Mouse (Mus musculus): ENCODE results near the gene Syne3. TPM values are rescaled to one million over a fixed set of nuclear protein-coding genes. Genes with fewer than 3 reads are reported as not detected.

Syne3 gene
- polyA plus RNA-seq, 1 experiment from 2014 or later, result 0.29 TPM

- Histone ChIP-seq H3K27me3 (ENCODE audit: insufficient read depth, low read length) (peaks cover 11% of the 10 kb centered on the region), H3K4me2 (no peak overlapping the region), H3K27ac (ENCODE audit: low read depth) (no peak overlapping the region), H3K4me3 (ENCODE audit: low read depth, low read length) (no peak overlapping the region), H3K9ac (no peak overlapping the region), H3K9me3 (ENCODE audit: low read depth, low read length) (no peaks in the 10 kb centered on the region), H3K4me1 (ENCODE audit: insufficient read depth) (no peaks in the 10 kb centered on the region), H3K36me3 (ENCODE audit: insufficient read depth) (no peaks in the 10 kb centered on the region)
- no peak for TF ChIP-seq CTCF (IDR thresholded peaks at IDR 0.05; ENCODE audit: low read depth)
- ATAC-seq (ENCODE audit: insufficient read depth) (no peak), DNase-seq (no peak)
- 77% methylated on average over 12 of the region's 12 CpGs for WGBS
Observed at GRCm38 (mm10) chr12:104995259-104995876, 14.2 kb downstream of the Syne3 start.

- H3K9ac ChIP-seq, result no peak overlapping the region
- no peaks in the 10 kb centered on the region for H3K9me3 ChIP-seq (ENCODE audit: low read depth, low read length)
- no peak overlapping the region for H3K27ac ChIP-seq (ENCODE audit: low read depth)
- H3K36me3 ChIP-seq (ENCODE audit: insufficient read depth), result no peaks in the 10 kb centered on the region
- 63% methylated on average over 8 of the region's 8 CpGs for WGBS
- H3K4me3 ChIP-seq (ENCODE audit: low read depth, low read length), result no peak overlapping the region
- no peak for TF ChIP-seq CTCF (IDR thresholded peaks at IDR 0.05; ENCODE audit: low read depth)
- H3K4me1 ChIP-seq (ENCODE audit: insufficient read depth), result no peaks in the 10 kb centered on the region
- ATAC-seq (ENCODE audit: insufficient read depth) (no peak), DNase-seq (no peak)
- H3K4me2 ChIP-seq, result no peak overlapping the region
- H3K27me3 ChIP-seq (ENCODE audit: insufficient read depth, low read length), result peaks cover 11% of the 10 kb centered on the region
Observed at GRCm38 (mm10) chr12:104992838-104993237, 16.8 kb downstream of the Syne3 start.

- Histone ChIP-seq H3K9me3 (ENCODE audit: low read depth, low read length) (no peaks in the 10 kb centered on the region), H3K4me1 (ENCODE audit: insufficient read depth) (no peaks in the 10 kb centered on the region), H3K4me3 (ENCODE audit: low read depth, low read length) (no peak overlapping the region), H3K27me3 (ENCODE audit: insufficient read depth, low read length) (peaks cover 11% of the 10 kb centered on the region), H3K4me2 (no peak overlapping the region), H3K9ac (no peak overlapping the region), H3K27ac (ENCODE audit: low read depth) (no peak overlapping the region), H3K36me3 (ENCODE audit: insufficient read depth) (no peaks in the 10 kb centered on the region)
- no peak for DNase-seq
- WGBS, result 76% methylated on average over 10 of the region's 10 CpGs
- TF ChIP-seq CTCF (IDR thresholded peaks at IDR 0.05; ENCODE audit: low read depth), result no peak
- ATAC-seq (ENCODE audit: insufficient read depth), result no peak
Observed at GRCm38 (mm10) chr12:104992123-104992741, 17.4 kb downstream of the Syne3 start.

GRCm38 (mm10) chr12:104990741-104991454 is 18.7 kb downstream of the Syne3 start:
- no peak for TF ChIP-seq CTCF (IDR thresholded peaks at IDR 0.05; ENCODE audit: low read depth)
- ATAC-seq (ENCODE audit: insufficient read depth), result no peak
- no peak overlapping the region for H3K4me2 ChIP-seq
- H3K9ac ChIP-seq, result no peak overlapping the region
- DNase-seq, result no peak
- no peak overlapping the region for H3K27ac ChIP-seq (ENCODE audit: low read depth)
- no peaks in the 10 kb centered on the region for H3K9me3 ChIP-seq (ENCODE audit: low read depth, low read length)
- peaks cover 11% of the 10 kb centered on the region for H3K27me3 ChIP-seq (ENCODE audit: insufficient read depth, low read length)
- WGBS, result 80% methylated on average over 13 of the region's 13 CpGs
- no peak overlapping the region for H3K4me3 ChIP-seq (ENCODE audit: low read depth, low read length)
- H3K36me3 ChIP-seq (ENCODE audit: insufficient read depth), result no peaks in the 10 kb centered on the region
- no peaks in the 10 kb centered on the region for H3K4me1 ChIP-seq (ENCODE audit: insufficient read depth)

GRCm38 (mm10) chr12:104987936-104988335 is 21.7 kb downstream of the Syne3 start:
- WGBS, result 84% methylated on average over 7 of the region's 7 CpGs

GRCm38 (mm10) chr12:104986781-104987180 is 22.8 kb downstream of the Syne3 start:
- TF ChIP-seq CTCF (IDR thresholded peaks at IDR 0.05; ENCODE audit: low read depth), result no peak
- H3K9ac ChIP-seq, result no peak overlapping the region
- H3K9me3 ChIP-seq (ENCODE audit: low read depth, low read length), result no peaks in the 10 kb centered on the region
- H3K27me3 ChIP-seq (ENCODE audit: insufficient read depth, low read length), result no peaks in the 10 kb centered on the region
- H3K4me2 ChIP-seq, result no peak overlapping the region
- 82% methylated on average over 9 of the region's 9 CpGs for WGBS
- no peak overlapping the region for H3K27ac ChIP-seq (ENCODE audit: low read depth)
- no peak overlapping the region for H3K4me3 ChIP-seq (ENCODE audit: low read depth, low read length)
- ATAC-seq (ENCODE audit: insufficient read depth) (no peak), DNase-seq (no peak)
- no peaks in the 10 kb centered on the region for H3K4me1 ChIP-seq (ENCODE audit: insufficient read depth)
- H3K36me3 ChIP-seq (ENCODE audit: insufficient read depth), result no peaks in the 10 kb centered on the region

More at GRCm38 (mm10) chr12:104987936-104988335, 21.7 kb downstream of the Syne3 start:
- TF ChIP-seq CTCF (IDR thresholded peaks at IDR 0.05; ENCODE audit: low read depth), result no peak
- no peak for ATAC-seq (ENCODE audit: insufficient read depth)
- H3K36me3 ChIP-seq (ENCODE audit: insufficient read depth), result no peaks in the 10 kb centered on the region
- H3K9me3 ChIP-seq (ENCODE audit: low read depth, low read length), result no peaks in the 10 kb centered on the region
- H3K27ac ChIP-seq (ENCODE audit: low read depth), result no peak overlapping the region
- H3K9ac ChIP-seq, result no peak overlapping the region
- H3K27me3 ChIP-seq (ENCODE audit: insufficient read depth, low read length), result peaks cover 2% of the 10 kb centered on the region; the same call in 1 of the 2 replicates
- no peak overlapping the region for H3K4me2 ChIP-seq
- no peak overlapping the region for H3K4me3 ChIP-seq (ENCODE audit: low read depth, low read length)
- DNase-seq, result no peak
- H3K4me1 ChIP-seq (ENCODE audit: insufficient read depth), result no peaks in the 10 kb centered on the region

GRCm38 (mm10) chr12:104986001-104986400 is 23.6 kb downstream of the Syne3 start:
- ATAC-seq (ENCODE audit: insufficient read depth) (no peak), DNase-seq (no peak)
- Histone ChIP-seq H3K9me3 (ENCODE audit: low read depth, low read length) (no peaks in the 10 kb centered on the region), H3K36me3 (ENCODE audit: insufficient read depth) (no peaks in the 10 kb centered on the region), H3K4me3 (ENCODE audit: low read depth, low read length) (no peak overlapping the region), H3K9ac (no peak overlapping the region), H3K4me2 (no peak overlapping the region), H3K27ac (ENCODE audit: low read depth) (no peak overlapping the region), H3K4me1 (ENCODE audit: insufficient read depth) (no peaks in the 10 kb centered on the region), H3K27me3 (ENCODE audit: insufficient read depth, low read length) (no peaks in the 10 kb centered on the region)
- no peak for TF ChIP-seq CTCF (IDR thresholded peaks at IDR 0.05; ENCODE audit: low read depth)
- 76% methylated on average over 2 of the region's 2 CpGs for WGBS

Measured in lung, embryonic 14.5 days (tissue).